Mouse (Mus musculus) natural killer cell, adult 2 months (primary cell): Measurements from ENCODE around the gene Stn1.

Experiments
- DNase-seq, 2 experiments: peaks; one replicate each; pipeline ENCODE4 v3.0.0; 2022; ENCODE audit warnings: low spot score in 2 of 2

Gene Stn1

GRCm38 (mm10) chr19:47545055-47545454 is 7.7 kb upstream of the Stn1 start:
- DNase-seq = no peak

GRCm38 (mm10) chr19:47542441-47542840 is 5.1 kb upstream of the Stn1 start:
- DNase-seq = no peak

GRCm38 (mm10) chr19:47538801-47539200 is 1.5 kb upstream of the Stn1 start:
- DNase-seq = no peak

GRCm38 (mm10) chr19:47537879-47538278 is 572 bp upstream of the Stn1 start:
- DNase-seq = no peak

DNA sequence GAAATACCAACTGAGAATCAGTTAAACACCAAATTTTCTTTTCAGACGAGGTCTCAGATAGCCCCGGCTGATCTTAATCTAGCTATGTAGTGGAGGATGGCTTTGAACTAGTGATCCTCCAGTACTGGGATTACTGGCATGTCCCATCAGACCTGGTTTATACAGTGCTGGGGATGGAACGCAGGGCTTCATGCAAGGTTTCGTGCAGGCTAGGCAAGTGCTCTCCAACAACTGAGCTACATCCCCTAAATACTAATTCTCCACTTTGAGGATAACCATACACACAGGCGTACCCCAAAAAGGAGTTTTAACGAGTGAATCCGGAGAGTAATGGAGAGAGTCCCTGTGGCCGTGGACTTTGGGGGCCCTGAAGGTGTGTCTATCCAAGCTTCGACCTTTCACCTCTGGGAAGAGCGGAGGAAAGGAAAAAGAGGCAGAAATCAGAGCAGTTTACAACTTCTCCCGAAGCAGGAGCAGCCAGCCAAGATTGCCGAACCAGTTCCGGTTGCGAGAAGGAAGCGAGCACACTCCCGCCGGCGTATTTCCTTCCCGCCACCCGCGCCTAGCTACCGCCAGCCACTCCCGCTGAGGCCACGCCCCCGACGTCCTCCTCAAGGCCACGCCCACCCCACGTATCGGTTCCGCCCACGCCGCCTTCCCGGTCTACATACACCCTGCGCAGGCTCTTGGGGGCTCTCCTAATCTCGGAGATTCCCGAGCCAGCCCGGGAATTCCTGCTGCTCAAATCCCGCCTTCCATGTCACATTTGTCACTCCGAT is 597 bp downstream of the Stn1 start:
- peak; percentile 87 to 92 for DNase-seq

DNA sequence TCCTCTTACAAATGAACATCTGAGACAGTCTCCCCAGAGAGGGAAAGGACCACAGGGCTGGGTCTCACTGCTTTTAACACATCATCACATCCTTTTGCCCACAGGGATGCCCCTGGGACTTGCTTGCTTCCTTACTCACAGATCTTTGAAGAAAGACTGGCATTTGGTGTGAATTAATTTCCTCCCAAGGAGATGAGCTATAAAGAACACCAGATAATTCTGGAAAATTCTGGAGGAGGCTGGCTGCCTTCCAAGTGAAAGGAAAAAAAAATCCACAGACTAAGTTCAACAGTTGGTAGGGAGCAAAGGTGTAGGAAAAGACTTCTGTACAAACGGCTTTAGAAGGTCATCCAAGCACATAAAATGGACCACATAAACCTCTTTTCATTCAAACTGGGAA is 3.2 kb downstream of the Stn1 start:
- no peak for DNase-seq

- peak; percentile 20 to 30 for DNase-seq
Observed at GRCm38 (mm10) chr19:47532449-47532848, 4.9 kb downstream of the Stn1 start.

GRCm38 (mm10) chr19:47531309-47531708 is 6.0 kb downstream of the Stn1 start:
- DNase-seq = no peak

DNA sequence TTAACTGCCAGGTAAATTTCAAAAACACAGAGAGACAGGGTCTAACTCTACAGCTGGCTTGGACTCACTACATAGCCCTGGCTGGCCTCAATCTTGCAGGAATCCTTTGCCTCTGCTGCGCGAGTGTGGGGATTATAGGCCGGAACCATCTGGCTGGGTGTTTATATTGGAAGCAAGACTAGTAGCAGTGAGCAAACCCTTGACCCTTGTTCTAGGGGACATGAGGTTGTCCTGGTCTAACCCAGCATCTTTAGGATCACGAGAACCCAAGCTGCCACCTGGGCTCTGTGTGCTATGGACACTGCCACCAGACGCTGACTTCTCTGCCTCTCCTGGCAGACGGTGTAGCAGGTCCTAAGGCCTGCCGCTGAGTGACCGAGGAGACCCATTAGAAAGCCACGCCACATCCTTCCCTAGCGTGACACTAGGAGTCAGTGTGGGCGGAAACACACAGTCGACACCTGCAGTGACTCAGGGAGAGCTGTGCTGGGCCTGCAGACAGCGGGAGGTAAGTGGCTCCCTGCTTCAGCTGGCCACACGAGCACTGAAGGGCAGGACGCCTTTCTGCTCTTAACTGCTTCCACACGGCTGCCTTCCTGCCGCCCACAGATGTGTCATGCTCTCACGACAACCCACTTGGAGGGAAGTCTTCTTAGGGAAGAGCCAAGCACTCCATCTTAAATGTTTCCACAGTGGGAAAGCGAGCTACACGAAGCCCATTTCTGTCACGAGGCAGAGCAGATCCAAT is 10.9 kb downstream of the Stn1 start:
- peak; percentile 49 to 62 for DNase-seq

- DNase-seq = no peak
Observed at GRCm38 (mm10) chr19:47524905-47525304, 12.4 kb downstream of the Stn1 start.

DNA sequence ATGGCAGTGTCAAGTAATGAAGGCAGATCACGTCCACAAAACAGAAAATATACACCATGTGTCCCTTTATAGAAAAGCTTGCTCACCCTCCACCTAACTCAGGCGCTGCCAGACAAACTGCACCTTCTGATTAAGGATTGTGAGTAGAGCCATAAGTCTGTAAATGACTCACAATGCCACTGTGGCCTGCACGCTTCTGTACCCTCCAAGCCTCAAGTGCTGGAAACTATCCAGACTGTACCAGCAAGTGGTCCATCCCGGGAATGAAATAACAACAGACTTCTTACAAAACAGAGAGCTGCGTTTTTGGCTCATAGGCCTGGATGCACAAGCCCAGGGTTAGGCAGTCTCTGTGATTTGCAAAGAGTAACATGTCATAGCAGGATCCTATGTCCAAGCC is 15.9 kb downstream of the Stn1 start:
- no peak for DNase-seq

DNA sequence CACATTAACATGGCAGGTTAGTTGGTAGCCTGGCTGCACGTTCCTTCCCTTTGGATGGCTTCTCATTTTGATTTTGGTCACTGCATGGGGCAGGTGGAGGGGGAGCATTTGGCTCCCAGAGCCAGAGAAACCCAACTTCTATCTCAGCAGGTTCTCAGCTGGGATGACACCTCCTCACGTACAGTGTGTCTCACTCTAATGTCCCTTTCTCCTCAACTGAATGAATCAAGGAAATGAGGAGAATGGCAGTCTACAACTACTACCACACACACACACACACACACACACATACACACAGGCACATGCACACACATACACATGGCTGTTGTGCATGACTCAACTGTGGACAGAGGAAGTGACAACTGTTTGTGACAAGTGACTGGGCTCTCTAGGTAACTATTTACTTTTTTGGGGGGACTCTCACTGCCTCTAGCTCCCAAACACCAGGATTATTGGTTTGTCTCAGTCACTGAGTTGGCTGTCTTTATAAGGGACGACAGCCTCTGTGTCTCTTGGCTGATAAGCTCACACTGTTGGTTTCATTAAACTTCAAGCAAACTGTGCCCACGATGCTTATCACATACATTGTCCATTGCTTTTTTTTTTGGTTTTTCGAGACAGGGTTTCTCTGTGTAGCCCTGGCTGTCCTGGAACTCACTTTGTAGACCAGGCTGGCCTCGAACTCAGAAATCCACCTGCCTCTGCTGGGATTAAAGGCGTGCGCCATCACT is 18.0 kb downstream of the Stn1 start:
- no peak for DNase-seq

DNA sequence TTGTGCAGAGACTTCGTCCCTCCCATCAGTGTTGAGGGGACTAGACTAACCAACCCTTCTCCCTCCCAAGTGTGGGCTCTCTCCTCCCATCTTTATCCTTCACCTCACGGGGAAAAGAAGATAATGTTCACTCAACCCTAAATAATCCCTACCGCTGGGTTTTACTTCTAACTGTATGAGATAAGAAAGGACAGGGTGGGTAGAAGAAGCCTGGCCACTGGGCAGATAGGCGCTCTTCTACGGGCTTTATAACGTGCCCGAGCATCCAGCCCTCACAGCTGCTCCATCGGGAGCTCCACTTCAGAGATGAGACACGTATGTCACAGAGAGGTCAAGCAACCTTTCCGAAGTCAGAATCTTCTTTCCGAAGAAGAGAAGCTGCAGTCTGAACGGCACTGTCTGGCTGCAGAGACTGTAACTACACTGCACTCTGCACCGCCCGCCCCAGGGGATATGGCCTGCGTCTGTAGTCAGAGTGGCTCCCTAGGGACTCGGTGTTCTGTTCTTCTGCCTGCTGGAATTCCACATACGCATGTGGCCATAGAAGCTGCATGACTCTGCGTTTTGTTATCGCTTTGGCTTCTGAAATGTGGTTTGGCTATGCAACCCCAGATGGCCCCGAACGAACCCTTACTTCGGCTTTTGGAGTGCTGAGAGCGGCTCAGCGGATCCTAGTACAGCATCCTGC is 18.7 kb downstream of the Stn1 start:
- DNase-seq = no peak

DNA sequence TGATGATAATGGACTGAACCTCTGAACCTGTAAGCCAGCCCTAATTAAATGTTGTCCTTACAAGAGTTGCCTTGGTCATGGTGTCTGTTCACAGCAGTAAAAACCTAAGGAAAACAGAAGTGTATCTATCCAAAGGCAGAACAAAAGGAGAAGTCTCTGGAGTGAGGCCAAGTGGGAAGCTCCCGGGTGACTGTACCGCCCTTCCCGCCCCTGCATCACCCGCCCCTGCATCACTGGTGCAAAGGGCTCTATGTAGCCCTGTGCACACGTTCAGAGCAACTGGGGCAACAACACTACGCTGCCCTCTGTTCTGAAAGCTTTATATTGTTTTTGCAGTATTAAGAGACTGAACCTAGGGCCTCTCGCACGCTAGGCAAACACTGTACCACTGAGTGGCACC is 19.7 kb downstream of the Stn1 start:
- no peak for DNase-seq

- DNase-seq = no peak
Observed at GRCm38 (mm10) chr19:47516879-47517278, 20.4 kb downstream of the Stn1 start.

DNA sequence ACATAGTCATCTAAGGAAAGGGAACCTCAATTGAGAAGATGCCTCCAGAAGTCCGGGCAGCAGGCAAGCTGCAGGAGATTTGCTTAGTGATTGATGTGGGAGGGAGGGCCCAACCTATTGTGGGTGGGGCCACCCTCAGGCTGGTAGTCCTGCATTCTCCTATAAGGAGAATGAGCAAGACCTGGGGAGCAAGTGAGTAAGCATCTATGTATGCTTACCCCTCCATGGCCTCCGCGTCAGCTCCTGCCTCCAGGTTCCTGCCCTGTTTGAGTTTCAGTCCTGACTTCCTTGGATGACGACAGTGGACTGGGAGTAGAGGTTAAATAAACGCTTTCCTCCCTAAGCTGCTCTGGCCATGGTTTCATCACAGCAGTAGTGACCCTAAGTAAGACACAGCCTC is 22.2 kb downstream of the Stn1 start:
- no peak for DNase-seq

DNA sequence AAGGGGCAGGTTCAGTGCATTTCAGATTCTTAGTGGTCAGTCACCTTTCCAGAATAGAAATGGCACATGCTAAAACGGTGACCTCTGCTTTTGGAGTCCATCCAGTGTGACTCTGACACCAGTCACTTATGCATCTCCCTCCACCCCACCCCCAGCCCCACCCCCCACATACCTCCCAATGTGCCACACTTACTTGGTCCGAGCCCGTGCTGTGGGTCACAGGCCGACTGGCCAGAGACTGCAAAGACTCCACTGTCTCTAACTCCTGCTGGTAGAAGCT is 23.7 kb downstream of the Stn1 start:
- no peak for DNase-seq

DNA sequence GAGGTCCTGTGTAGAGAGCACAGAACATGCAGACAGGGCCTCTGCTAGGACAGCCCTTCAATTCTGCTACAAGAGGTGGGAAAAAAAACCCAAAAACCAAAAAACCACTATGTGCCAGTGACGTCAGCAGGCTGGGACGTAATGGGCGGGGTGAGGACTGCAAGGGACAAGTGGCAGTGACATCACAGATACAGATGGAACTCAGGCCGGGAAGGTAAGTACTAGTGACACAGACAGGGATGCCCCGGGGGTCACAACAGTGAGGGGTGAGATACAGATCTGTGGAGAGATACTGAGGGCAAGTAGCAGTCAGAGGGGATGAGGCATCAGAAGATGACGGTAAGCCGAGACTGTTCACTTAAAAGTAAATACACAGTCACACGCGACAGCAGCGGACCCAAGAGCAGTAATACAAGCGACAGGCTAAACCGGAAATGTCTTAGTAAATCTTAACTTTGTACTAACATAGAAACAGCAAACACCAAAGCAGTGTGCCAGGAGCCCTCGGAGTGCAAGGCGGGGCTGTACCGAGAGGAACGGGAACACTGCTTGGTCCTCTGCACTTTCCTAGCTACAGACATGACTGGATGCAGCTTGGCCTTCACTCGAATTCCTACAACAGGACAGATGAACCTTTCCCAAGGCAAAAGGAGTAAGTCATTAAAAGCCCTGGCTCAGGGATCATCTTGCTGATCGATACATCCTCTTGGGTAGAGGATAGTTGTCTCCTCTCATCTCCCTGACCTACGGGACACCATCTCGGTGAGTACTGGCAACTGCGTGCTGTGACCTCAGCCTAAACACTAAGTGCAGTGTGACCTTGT is 24.3 kb downstream of the Stn1 start:
- peak; percentile 69 to 85 for DNase-seq

GRCm38 (mm10) chr19:47511958-47512357 is 25.3 kb downstream of the Stn1 start:
- DNase-seq = no peak

DNA sequence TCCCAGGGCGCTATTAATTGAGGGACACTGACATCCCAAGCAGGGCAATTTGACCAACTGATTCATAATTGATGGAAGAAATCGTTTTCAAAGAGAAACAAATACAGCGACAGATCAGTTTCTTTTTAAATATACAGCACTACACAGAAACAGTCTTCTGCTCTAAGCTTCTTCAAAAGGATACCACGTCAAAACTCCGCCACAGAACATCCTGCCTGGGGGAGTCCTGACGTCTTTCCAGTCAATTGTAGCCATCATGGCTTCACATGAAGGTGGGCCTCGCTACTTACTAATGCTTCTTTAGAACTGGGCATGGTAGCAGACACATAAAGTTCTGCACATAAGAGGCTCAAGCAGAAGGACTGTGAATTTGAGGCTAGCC is 26.0 kb downstream of the Stn1 start:
- DNase-seq = peak; percentile 38 to 56
